Mouse (Mus musculus) stomach, embryonic 14.5 days (tissue): ENCODE data around the gene Ap3s2. TPM values are rescaled to one million over a fixed set of nuclear protein-coding genes. Genes with fewer than 3 reads are reported as not detected.
A peak's percentile ranks its signal among the peaks of the same experiment; 100 is the strongest.

Experiments used
- ATAC-seq: fragments of 200-750 bp; cut with Nextera tagmentation; 2 replicates; pipeline ENCODE4 v1.8.0; 2017; ENCODE audit warnings: low read depth, moderate TSS enrichment; ENCODE audit not compliant: insufficient number of reproducible peaks, insufficient read depth, low FRiP score
- H3K27ac ChIP-seq: fragments of 300-500 bp; sonication (generic); 2 replicates; pipeline ENCODE4 v1.5.1; 2014; ENCODE audit warnings: mild to moderate bottlenecking, low read length, moderate library complexity, mixed read lengths
- H3K27me3 ChIP-seq: fragments of 300-500 bp; sonication (generic); 2 replicates; pipeline ENCODE4 v1.6.1; 2014; ENCODE audit warnings: low read length, control low read depth, mixed read lengths; ENCODE audit not compliant: control insufficient read depth, insufficient read depth
- H3K36me3 ChIP-seq: fragments of 300-500 bp; sonication (generic); 2 replicates; pipeline ENCODE4 v1.6.1; 2014; ENCODE audit warnings: mild to moderate bottlenecking, control low read depth, low read length, moderate library complexity, mixed read lengths; ENCODE audit not compliant: control insufficient read depth, insufficient read depth
- H3K4me1 ChIP-seq: fragments of 300-500 bp; sonication (generic); 2 replicates; pipeline ENCODE4 v1.6.1; 2014; ENCODE audit warnings: low read length, control low read depth, mixed read lengths; ENCODE audit not compliant: control insufficient read depth, insufficient read depth
- H3K4me2 ChIP-seq: fragments of 300-500 bp; sonication (generic); replicated peaks from 2 replicates; pipeline ENCODE4 v1.6.1; 2014; ENCODE audit warnings: low read depth, low read length, control low read depth
- H3K4me3 ChIP-seq: fragments of 300-500 bp; sonication (generic); 2 replicates; pipeline ENCODE4 v1.5.1; 2014; ENCODE audit warnings: low read depth, low read length, control low read depth
- H3K9ac ChIP-seq: fragments of 300-500 bp; sonication (generic); replicated peaks from 2 replicates; pipeline ENCODE4 v1.6.1; 2014; ENCODE audit warnings: low read depth, mild to moderate bottlenecking, control low read depth, low read length, moderate library complexity, mixed read lengths
- H3K9me3 ChIP-seq: fragments of 300-500 bp; sonication (generic); 2 replicates; pipeline ENCODE4 v1.6.1; 2016; ENCODE audit warnings: low read depth, low read length, control low read depth; ENCODE audit not compliant: control insufficient read depth
- WGBS: fragments of 180-500 bp; shearing (Covaris S2); extraction: QIAGEN DNeasy Blood & Tissue Kit; methylation state at CpG from one replicate; pipeline ENCODE4 v1.1.7; 2014; 5-methylcytosine and 5-hydroxymethylcytosine counted together
- polyA plus RNA-seq: library from polyadenylated mRNA; unstranded; fragments of >200 nt; fragmentation: Nextera tagmentation; extraction: Ambion mirVana; gene quantifications from 2 replicates; pipeline ENCODE4 v1.2.1, GENCODE M21; 2014

Gene Ap3s2
- polyA plus RNA-seq, 1 experiment from 2014 or later = 34.0 TPM

GRCm38 (mm10) chr7:79880998-79881397, 39.5 kb downstream of the Ap3s2 start:
- Histone ChIP-seq H3K4me3 (no peak overlapping the region), H3K4me1 (no peaks in the 10 kb centered on the region), H3K9me3 (no peaks in the 10 kb centered on the region), H3K27me3 (no peaks in the 10 kb centered on the region), H3K4me2 (no peak overlapping the region), H3K36me3 (peaks cover 15% of the 10 kb centered on the region), H3K9ac (no peak overlapping the region), H3K27ac (no peak overlapping the region)
- 33% methylated on average over 3 of the region's 3 CpGs for WGBS
- ATAC-seq = no peak

DNA sequence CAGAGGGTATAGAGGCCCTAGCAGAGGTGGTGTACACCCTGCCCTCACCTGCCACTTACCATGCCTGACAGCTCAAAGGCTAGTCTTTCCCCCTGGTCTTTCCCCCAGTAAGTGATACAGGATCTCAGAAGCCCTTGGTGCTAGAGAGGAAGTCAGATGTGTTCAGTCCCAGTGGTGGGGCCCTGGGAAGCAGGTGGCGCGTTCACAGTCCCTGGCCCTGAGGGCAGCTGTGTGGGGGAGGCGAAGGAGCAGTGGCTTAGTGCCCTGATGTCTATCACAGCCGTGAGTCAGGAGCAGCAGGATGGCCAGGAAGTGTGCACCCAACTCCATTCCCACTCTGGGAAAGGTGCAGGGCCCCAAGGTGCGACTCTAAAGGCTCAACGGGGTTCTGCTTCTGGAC, 40.4 kb downstream of the Ap3s2 start:
- Histone ChIP-seq H3K36me3 (peaks cover 15% of the 10 kb centered on the region), H3K27ac (no peak overlapping the region), H3K4me2 (no peak overlapping the region), H3K9ac (no peak overlapping the region), H3K4me1 (no peaks in the 10 kb centered on the region), H3K27me3 (no peaks in the 10 kb centered on the region), H3K9me3 (no peaks in the 10 kb centered on the region), H3K4me3 (no peak overlapping the region)
- 86% methylated on average over 6 of the region's 6 CpGs for WGBS
- ATAC-seq = no peak

GRCm38 (mm10) chr7:79878455-79879025, 41.9 kb downstream of the Ap3s2 start:
- no peak for ATAC-seq
- Histone ChIP-seq H3K9ac (no peak overlapping the region), H3K36me3 (peaks cover 15% of the 10 kb centered on the region), H3K4me1 (no peaks in the 10 kb centered on the region), H3K9me3 (no peaks in the 10 kb centered on the region), H3K27ac (no peak overlapping the region), H3K4me2 (no peak overlapping the region), H3K4me3 (no peak overlapping the region), H3K27me3 (no peaks in the 10 kb centered on the region)
- 58% methylated on average over 2 of the region's 2 CpGs for WGBS

DNA sequence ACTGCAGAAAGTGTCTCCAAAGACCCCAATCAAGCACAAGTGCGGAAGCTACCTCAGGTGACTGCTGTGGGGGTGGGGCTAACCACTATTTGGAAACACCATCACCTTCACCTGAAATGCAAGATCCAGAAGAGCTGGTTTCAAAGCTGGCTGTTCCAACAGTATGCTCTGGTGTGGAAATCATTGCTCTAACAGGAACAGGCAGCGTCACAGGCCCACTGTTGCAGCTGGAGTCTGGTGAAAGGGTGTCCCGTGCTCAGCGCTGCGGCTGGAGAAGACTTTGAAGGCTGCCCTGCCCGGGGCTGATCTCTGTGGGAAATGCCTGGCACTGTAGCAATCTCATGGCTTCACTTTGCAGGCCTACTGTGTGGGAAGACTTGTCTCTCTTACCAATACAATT, 47.0 kb downstream of the Ap3s2 start:
- ATAC-seq = no peak

GRCm38 (mm10) chr7:79871797-79872345, 48.6 kb downstream of the Ap3s2 start:
- WGBS = 80% methylated on average over 6 of the region's 6 CpGs

More for the DNA sequence above, 47.0 kb downstream of the Ap3s2 start:
- no peaks in the 10 kb centered on the region for H3K27me3 ChIP-seq
- H3K36me3 ChIP-seq = peaks cover 2% of the 10 kb centered on the region; the same call in 1 of the 2 replicates
- H3K9ac ChIP-seq = no peak overlapping the region
- 80% methylated on average over 6 of the region's 6 CpGs for WGBS
- H3K27ac ChIP-seq = no peak overlapping the region
- H3K4me3 ChIP-seq = no peak overlapping the region
- no peaks in the 10 kb centered on the region for H3K4me1 ChIP-seq
- H3K9me3 ChIP-seq = no peaks in the 10 kb centered on the region
- H3K4me2 ChIP-seq = no peak overlapping the region

GRCm38 (mm10) chr7:79869072-79869719, 51.3 kb downstream of the Ap3s2 start:
- Histone ChIP-seq H3K9ac (no peak overlapping the region), H3K27ac (no peak overlapping the region), H3K36me3 (no peaks in the 10 kb centered on the region), H3K9me3 (no peaks in the 10 kb centered on the region), H3K27me3 (no peaks in the 10 kb centered on the region), H3K4me1 (no peaks in the 10 kb centered on the region), H3K4me3 (no peak overlapping the region), H3K4me2 (no peak overlapping the region)
- 42% methylated on average over 6 of the region's 6 CpGs for WGBS
- peak; percentile 61; the same call in 1 of the 2 replicates for ATAC-seq

More at GRCm38 (mm10) chr7:79871797-79872345, 48.6 kb downstream of the Ap3s2 start:
- no peak overlapping the region for H3K4me3 ChIP-seq
- no peak for ATAC-seq
- no peak overlapping the region for H3K9ac ChIP-seq
- no peaks in the 10 kb centered on the region for H3K27me3 ChIP-seq
- no peaks in the 10 kb centered on the region for H3K4me1 ChIP-seq
- H3K27ac ChIP-seq = no peak overlapping the region
- no peak overlapping the region for H3K4me2 ChIP-seq
- peaks cover 2% of the 10 kb centered on the region; the same call in 1 of the 2 replicates for H3K36me3 ChIP-seq
- no peaks in the 10 kb centered on the region for H3K9me3 ChIP-seq

- no peaks in the 10 kb centered on the region for H3K9me3 ChIP-seq
- H3K4me2 ChIP-seq = no peak overlapping the region
- H3K27ac ChIP-seq = no peak overlapping the region
- no peaks in the 10 kb centered on the region for H3K4me1 ChIP-seq
- H3K4me3 ChIP-seq = no peak overlapping the region
- WGBS = 62% methylated on average over 7 of the region's 7 CpGs
- H3K27me3 ChIP-seq = no peaks in the 10 kb centered on the region
- no peak for ATAC-seq
- H3K36me3 ChIP-seq = no peaks in the 10 kb centered on the region
- no peak overlapping the region for H3K9ac ChIP-seq
Measured at GRCm38 (mm10) chr7:79868475-79868874, 52.0 kb downstream of the Ap3s2 start.

- WGBS = 76% methylated on average over 13 of the region's 13 CpGs
- no peak overlapping the region for H3K4me2 ChIP-seq
- no peak overlapping the region for H3K27ac ChIP-seq
- H3K4me1 ChIP-seq = no peaks in the 10 kb centered on the region
- ATAC-seq = no peak
- H3K27me3 ChIP-seq = no peaks in the 10 kb centered on the region
- no peaks in the 10 kb centered on the region for H3K36me3 ChIP-seq
- no peaks in the 10 kb centered on the region for H3K9me3 ChIP-seq
- H3K4me3 ChIP-seq = no peak overlapping the region
- no peak overlapping the region for H3K9ac ChIP-seq
Measured at GRCm38 (mm10) chr7:79867861-79868260, 52.6 kb downstream of the Ap3s2 start.
